Comparison of ENCODE assay signal across 18 mouse cellular contexts in the genomic region with DNA sequence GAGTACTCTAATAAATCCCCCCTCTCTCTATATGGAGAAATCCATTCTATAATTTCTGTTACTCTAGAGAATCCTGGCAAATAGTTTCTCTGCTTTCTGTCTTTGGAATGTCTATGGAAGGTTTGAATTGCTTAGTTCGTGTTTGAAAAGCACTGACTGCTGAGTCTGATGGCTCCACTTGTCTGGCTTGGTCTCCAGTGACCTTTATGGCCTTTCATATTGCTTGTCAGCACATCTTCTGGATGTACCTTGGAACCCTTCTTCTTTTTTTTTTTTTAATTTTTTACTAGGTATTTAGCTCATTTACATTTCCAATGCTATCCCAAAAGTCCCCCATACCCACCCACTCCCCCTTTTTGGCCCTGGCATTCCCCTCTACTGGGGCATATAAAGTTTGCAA. TPM values are rescaled to one million over a fixed set of nuclear protein-coding genes. Genes with fewer than 3 reads are reported as not detected.
A peak's percentile ranks its signal among the peaks of the same experiment; 100 is the strongest.
DNase-seq lines count a peak whose midpoint lies in the region; ATAC-seq lines count a peak whose summit lies in the region.
"Not testable (repeated sequence)": the region's sequence is repeated elsewhere in the genome, so short reads cannot be mapped to it uniquely, and the experiment has no call there.
"Had no signal": no experiment of that assay in that cellular context is flagged by ENCODE, and none has a peak within 500 bp of the region (broad histone marks: within the 10 kb centered on the region; RNA-seq: fewer than 3 reads in every experiment).

No protein-coding gene starts in this region.

- not testable (repeated sequence) for DNase-seq in intestine, embryonic 14.5 days (ENCODE audit: low spot score)
- peak; percentile 50 to 63 for DNase-seq in kidney, adult 8-10 months
- peak; percentile 51 to 65 for DNase-seq in kidney, postnatal 36 days

- ATAC-seq in embryonic facial prominence, embryonic 12.5 days (ENCODE audit: insufficient number of reproducible peaks, insufficient read depth, low FRiP score, low TSS enrichment); hindbrain, embryonic 13.5 days (ENCODE audit: low FRiP score); intestine, embryonic 14.5 days (replicated peaks; ENCODE audit: low FRiP score, low TSS enrichment, low read depth); midbrain, embryonic 16.5 days; stomach, embryonic 16.5 days (ENCODE audit: insufficient read depth, low FRiP score): not testable (repeated sequence)

- not testable (repeated sequence) for H3K36me3 ChIP-seq in embryonic facial prominence, embryonic 12.5 days; intestine, embryonic 14.5 days (ENCODE audit: control insufficient read depth, insufficient read depth, low read length); midbrain, embryonic 16.5 days (ENCODE audit: control insufficient read depth, insufficient read depth, low read length); stomach, embryonic 16.5 days (ENCODE audit: control insufficient read depth, insufficient read depth, low read length)
- peaks cover 13% of the 10 kb centered on the region for H3K36me3 ChIP-seq in hindbrain, embryonic 13.5 days

- not testable (repeated sequence) for H3K27me3 ChIP-seq in embryonic facial prominence, embryonic 12.5 days; hindbrain, embryonic 13.5 days; intestine, embryonic 14.5 days (replicated peaks; ENCODE audit: control insufficient read depth, insufficient read depth, low read length); midbrain, embryonic 16.5 days (ENCODE audit: control insufficient read depth, insufficient read depth, low read depth, low read length); stomach, embryonic 16.5 days (ENCODE audit: control insufficient read depth, insufficient read depth, low read length)

- not testable (repeated sequence) for H3K27ac ChIP-seq in embryonic facial prominence, embryonic 12.5 days; hindbrain, embryonic 13.5 days; intestine, embryonic 14.5 days (ENCODE audit: low read depth); midbrain, embryonic 16.5 days (ENCODE audit: low read length); stomach, embryonic 16.5 days (ENCODE audit: low read length)

- not testable (repeated sequence) for H3K4me3 ChIP-seq in embryonic facial prominence, embryonic 12.5 days; intestine, embryonic 14.5 days (ENCODE audit: low read depth, low read length); midbrain, embryonic 16.5 days (ENCODE audit: low read depth, low read length); stomach, embryonic 16.5 days (replicated peaks; ENCODE audit: low read length)
- 0 out of 2 replicates have a peak overlapping the region, but pooled peaks have one; percentile 67 for H3K4me3 ChIP-seq in hindbrain, embryonic 13.5 days

- not testable (repeated sequence) for H3K4me1 ChIP-seq in embryonic facial prominence, embryonic 12.5 days; intestine, embryonic 14.5 days (replicated peaks; ENCODE audit: control insufficient read depth, insufficient read depth, low read length); midbrain, embryonic 16.5 days (ENCODE audit: control insufficient read depth, insufficient read depth, low read length); stomach, embryonic 16.5 days (ENCODE audit: control insufficient read depth, insufficient read depth, low read length)
- H3K4me1 ChIP-seq in hindbrain, embryonic 13.5 days (replicated peaks): peaks cover 17% of the 10 kb centered on the region

- H3K4me2 ChIP-seq in embryonic facial prominence, embryonic 12.5 days (replicated peaks): peak overlapping the region; percentile 61; the same call in 1 of the 2 replicates
- peak overlapping the region; percentile 69 for H3K4me2 ChIP-seq in hindbrain, embryonic 13.5 days
- H3K4me2 ChIP-seq in intestine, embryonic 14.5 days (ENCODE audit: low read length): peak overlapping the region; percentile 75; the same call in 1 of the 2 replicates
- H3K4me2 ChIP-seq in midbrain, embryonic 16.5 days (ENCODE audit: low read length): peak overlapping the region; percentile 77
- peak overlapping the region; percentile 66 for H3K4me2 ChIP-seq in stomach, embryonic 16.5 days (ENCODE audit: low read depth, low read length)

- 86% methylated on average over 1 of the region's 1 CpGs for WGBS in embryonic facial prominence, embryonic 12.5 days
- 100% methylated on average over 1 of the region's 1 CpGs for whole genome bisulfite sequencing in hindbrain, embryonic 13.5 days
- 81% methylated on average over 1 of the region's 1 CpGs for WGBS in intestine, embryonic 14.5 days
- WGBS in midbrain, embryonic 16.5 days: 88% methylated on average over 1 of the region's 1 CpGs
- 91% methylated on average over 1 of the region's 1 CpGs for WGBS in stomach, embryonic 16.5 days

- H3K9ac ChIP-seq in embryonic facial prominence, embryonic 12.5 days; intestine, embryonic 14.5 days (ENCODE audit: low read length); midbrain, embryonic 16.5 days (ENCODE audit: low read depth, low read length); stomach, embryonic 16.5 days (ENCODE audit: low read length): not testable (repeated sequence)
- H3K9ac ChIP-seq in hindbrain, embryonic 13.5 days: 0 out of 2 replicates have a peak overlapping the region, but pooled peaks have one; percentile 35

- not testable (repeated sequence) for H3K9me3 ChIP-seq in embryonic facial prominence, embryonic 12.5 days; hindbrain, embryonic 13.5 days; intestine, embryonic 14.5 days (ENCODE audit: control insufficient read depth, low read length); midbrain, embryonic 16.5 days (replicated peaks; ENCODE audit: control insufficient read depth, low read length, poor library complexity, severe bottlenecking); stomach, embryonic 16.5 days (replicated peaks; ENCODE audit: control insufficient read depth, low read length)

RNA-seq across cellular contexts. Expression of gene E130116L18Rik, which starts 1.4 kb away (rescaled TPM):
- not detected in 2 replicates for polyA plus RNA-seq in embryonic facial prominence, embryonic 12.5 days (2016; fragmentation: Nextera tagmentation; extraction: Ambion mirVana)
- not detected in 2 replicates for polyA plus RNA-seq in hindbrain, embryonic 13.5 days (2015; fragmentation: Nextera tagmentation; extraction: Ambion mirVana)
- polyA plus RNA-seq in intestine, embryonic 14.5 days (2014; fragmentation: Nextera tagmentation; extraction: Ambion mirVana): not detected in 2 replicates
- polyA plus RNA-seq in midbrain, embryonic 16.5 days (2015; fragmentation: Nextera tagmentation; extraction: Ambion mirVana): not detected in 2 replicates
- polyA plus RNA-seq in stomach, embryonic 16.5 days (2015; fragmentation: Nextera tagmentation; extraction: Ambion mirVana): not detected in 2 replicates
- polyA plus RNA-seq: embryonic facial prominence, embryonic 14.5 days; erythroblast, embryonic 14.5 days; forebrain, embryonic 12.5 days; heart, adult 2 months; heart, embryonic 13.5 days; inflammation-experienced regulatory T-cells, adult 6 months; limb, embryonic 11.5 days; liver, embryonic 14.5 days; lung, adult 2 months had no signal

RNA-seq across cellular contexts. Expression of gene Galnt11, which starts 2.7 kb away (rescaled TPM):
- polyA plus RNA-seq in embryonic facial prominence, embryonic 12.5 days (2016; fragmentation: Nextera tagmentation; extraction: Ambion mirVana): 39.2 and 39.5 TPM in 2 replicates
- polyA plus RNA-seq in hindbrain, embryonic 13.5 days (2015; fragmentation: Nextera tagmentation; extraction: Ambion mirVana): 48.1 and 50.3 TPM in 2 replicates
- polyA plus RNA-seq in intestine, embryonic 14.5 days (2014; fragmentation: Nextera tagmentation; extraction: Ambion mirVana): 42.1 and 45.5 TPM in 2 replicates
- 51.4 and 58.1 TPM in 2 replicates for polyA plus RNA-seq in midbrain, embryonic 16.5 days (2015; fragmentation: Nextera tagmentation; extraction: Ambion mirVana)
- 38.4 and 41.1 TPM in 2 replicates for polyA plus RNA-seq in stomach, embryonic 16.5 days (2015; fragmentation: Nextera tagmentation; extraction: Ambion mirVana)

RNA-seq across cellular contexts. Expression of gene Galntl5, which starts 43.1 kb away (rescaled TPM):
- not detected in 2 replicates for polyA plus RNA-seq in embryonic facial prominence, embryonic 12.5 days (2016; fragmentation: Nextera tagmentation; extraction: Ambion mirVana)
- polyA plus RNA-seq in hindbrain, embryonic 13.5 days (2015; fragmentation: Nextera tagmentation; extraction: Ambion mirVana): not detected in 2 replicates
- not detected in 2 replicates for polyA plus RNA-seq in intestine, embryonic 14.5 days (2014; fragmentation: Nextera tagmentation; extraction: Ambion mirVana)
- not detected in 2 replicates for polyA plus RNA-seq in midbrain, embryonic 16.5 days (2015; fragmentation: Nextera tagmentation; extraction: Ambion mirVana)
- polyA plus RNA-seq in stomach, embryonic 16.5 days (2015; fragmentation: Nextera tagmentation; extraction: Ambion mirVana): not detected in 2 replicates
- polyA plus RNA-seq: embryonic facial prominence, embryonic 14.5 days; erythroblast, embryonic 14.5 days; forebrain, embryonic 12.5 days; forebrain, postnatal 0 days; heart, adult 2 months; heart, embryonic 13.5 days; inflammation-experienced regulatory T-cells, adult 6 months; limb, embryonic 11.5 days; liver, embryonic 14.5 days; lung, adult 2 months; stomach, postnatal 0 days had no signal
